Mouse (Mus musculus) kidney, adult 2 months (tissue): ENCODE measurements around the gene Mak.

Source experiments
- CTCF ChIP-seq: fragments of 200-500 bp; conservative IDR thresholded peaks from 2 replicates; pipeline ENCODE4 v1.5.1; 2011; ENCODE audit warnings: low read depth, mild to moderate bottlenecking, control low read depth, low read length, moderate library complexity, mixed read lengths; ENCODE audit not compliant: insufficient read depth, insufficient read length
- POLR2A ChIP-seq: fragments of 200-500 bp; IDR thresholded peaks from one replicate; pipeline ENCODE4 v1.6.1; 2011; ENCODE audit warnings: low read depth, low read length, control low read depth

DNA sequence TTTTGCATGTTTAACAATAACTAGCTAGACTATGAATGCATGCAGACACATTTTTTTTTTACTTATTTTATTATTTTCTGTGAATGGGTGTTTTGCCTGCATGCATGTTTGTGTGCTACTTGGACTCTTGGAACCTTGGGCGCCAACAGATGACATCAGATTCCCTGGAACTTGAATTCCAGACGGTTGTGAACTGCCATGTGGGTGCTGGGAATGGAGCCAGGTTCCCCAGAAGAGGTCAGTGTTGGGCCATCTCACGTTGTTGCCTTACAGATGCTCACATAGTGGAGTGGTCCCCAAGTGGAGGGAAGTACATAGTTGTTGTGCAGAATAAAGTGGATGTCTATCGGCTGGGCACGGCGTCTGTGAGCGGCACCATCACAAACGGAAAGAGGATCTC is 70.6 kb downstream of the Mak start:
- TF ChIP-seq CTCF (no peak), POLR2A (no peak)
